Mouse (Mus musculus) embryonic fibroblast, embryonic 13.5 days (primary cell): ENCODE results near the gene Shcbp1l.

Source experiments
- CTCF ChIP-seq: IDR thresholded peaks from 2 replicates; pipeline ENCODE4 v1.5.1; 2011; ENCODE audit warnings: mild to moderate bottlenecking, control low read depth, low read length, moderate library complexity, borderline replicate concordance; ENCODE audit not compliant: insufficient read depth
- POLR2A ChIP-seq: IDR thresholded peaks from 2 replicates; pipeline ENCODE4 v1.6.1; 2011; ENCODE audit warnings: low read depth, mild to moderate bottlenecking, control low read depth, low read length, moderate library complexity

GRCm38 (mm10) chr1:153443632-153444031 is 18.7 kb downstream of the Shcbp1l start:
- TF ChIP-seq CTCF = no peak
- no peak for TF ChIP-seq POLR2A
